7 mouse cellular contexts compared by ENCODE assay signal in the genomic region with DNA sequence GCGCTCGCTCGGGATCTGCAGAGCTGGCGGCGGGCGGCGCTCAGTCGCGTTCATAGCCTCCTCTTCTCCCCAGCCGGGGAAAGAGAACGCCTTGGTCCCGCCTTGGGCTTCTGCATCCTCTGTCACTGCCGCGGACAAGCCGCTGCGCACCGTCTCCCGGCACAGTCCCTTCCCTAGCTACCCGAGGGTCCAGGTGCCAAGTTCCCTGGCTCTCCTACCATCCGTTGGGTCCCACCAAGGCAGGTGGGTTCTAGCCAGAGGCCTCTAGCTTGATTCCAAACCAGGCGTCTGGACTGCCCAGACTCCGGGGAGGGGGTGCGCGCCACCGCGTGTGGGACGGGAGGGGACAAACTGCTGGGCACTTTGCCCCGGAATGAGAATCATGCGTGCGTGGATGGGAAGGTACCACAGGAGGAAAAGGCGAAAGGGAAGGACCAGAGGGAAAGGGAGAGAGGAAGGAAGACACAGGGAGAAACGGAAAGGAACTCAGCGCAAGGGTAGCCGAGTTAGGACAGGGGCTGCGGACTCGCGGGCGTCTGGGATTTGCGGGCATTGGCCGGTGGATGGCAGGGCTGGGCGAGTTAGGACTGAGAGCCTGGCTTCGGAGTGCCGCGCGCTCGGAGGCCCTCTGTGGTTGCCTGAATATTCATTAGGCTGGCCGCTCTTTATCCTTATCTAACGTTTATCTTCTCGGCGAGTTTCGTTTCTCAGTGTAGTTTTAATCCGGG. TPM values are rescaled to one million over a fixed set of nuclear protein-coding genes. Genes with fewer than 3 reads are reported as not detected.
DNase-seq lines count a peak whose midpoint lies in the region; ATAC-seq and TF ChIP-seq lines count a peak whose summit lies in the region.

Gene Pax2 (plus strand): TSS at position 353 of the 728 bp plus-strand sequence.

- peak within 1 kb of the TSS; percentile 77 for H3K4me2 ChIP-seq in heart, embryonic 14.5 days (ENCODE audit: low read length)
- H3K4me2 ChIP-seq in neural tube, embryonic 14.5 days (ENCODE audit: low read depth, low read length): peak within 1 kb of the TSS; percentile 60

- peaks cover 65% of the 10 kb centered on the region for H3K27me3 ChIP-seq in ES-Bruce4 (ENCODE audit: control insufficient read depth, insufficient read depth, low read length, poor library complexity, severe bottlenecking)
- H3K27me3 ChIP-seq in heart, embryonic 14.5 days (ENCODE audit: control insufficient read depth, insufficient read depth, low read length): peaks cover 94% of the 10 kb centered on the region
- peaks cover 25% of the 10 kb centered on the region for H3K27me3 ChIP-seq in neural tube, embryonic 14.5 days (ENCODE audit: control insufficient read depth, insufficient read depth, low read length)

- H3K9ac ChIP-seq in ES-Bruce4 (ENCODE audit: low read depth, poor library complexity, severe bottlenecking): peak within 1 kb of the TSS; percentile 35; the same call in 1 of the 2 replicates
- no peak within 1 kb of the TSS for H3K9ac ChIP-seq in heart, embryonic 14.5 days (ENCODE audit: low read length)
- peak within 1 kb of the TSS; percentile 75 for H3K9ac ChIP-seq in neural tube, embryonic 14.5 days (replicated peaks; ENCODE audit: low read depth, low read length)

- ATAC-seq in heart, embryonic 14.5 days (ENCODE audit: insufficient number of reproducible peaks, insufficient read depth, low FRiP score, low read depth): no peak
- no peak for ATAC-seq in neural tube, embryonic 14.5 days (ENCODE audit: low read depth)

- WGBS in heart, embryonic 14.5 days: under 1% methylated on average over 49 of the region's 52 CpGs
- under 1% methylated on average over 47 of the region's 52 CpGs for WGBS in neural tube, embryonic 14.5 days

- peak within 1 kb of the TSS; percentile 62 for H3K4me3 ChIP-seq in ES-Bruce4 (ENCODE audit: low read depth, low read length)
- H3K4me3 ChIP-seq in bone marrow macrophage, adult 2 months (ENCODE audit: insufficient read depth, low read length): peak within 1 kb of the TSS; percentile 40
- peak within 1 kb of the TSS; percentile 32 to 41 for H3K4me3 ChIP-seq in heart, embryonic 14.5 days (ENCODE audit: control insufficient read depth in 1 of 2, insufficient read depth in 1 of 2, low read depth in 1 of 2, low read length in 2 of 2)
- H3K4me3 ChIP-seq in neural tube, embryonic 14.5 days (ENCODE audit: low read depth, low read length): peak within 1 kb of the TSS; percentile 51

- H3K27ac ChIP-seq in ES-Bruce4 (ENCODE audit: insufficient read depth, low read length): no peak within 1 kb of the TSS
- H3K27ac ChIP-seq in bone marrow macrophage, adult 2 months (ENCODE audit: insufficient read depth, low read depth, low read length): no peak within 1 kb of the TSS
- no peak within 1 kb of the TSS for H3K27ac ChIP-seq in heart, embryonic 14.5 days (replicated peaks in 1 of 2; ENCODE audit: control insufficient read depth in 1 of 2, insufficient read depth in 1 of 2, low read depth in 2 of 2, low read length in 2 of 2)
- H3K27ac ChIP-seq in neural tube, embryonic 14.5 days (ENCODE audit: low read depth, low read length): peak within 1 kb of the TSS; percentile 87

- no peak for TF ChIP-seq POLR2A in ES-Bruce4 (IDR thresholded peaks at IDR 0.05; ENCODE audit: insufficient read depth, low read length)
- TF ChIP-seq POLR2A in bone marrow macrophage, adult 2 months (IDR thresholded peaks at IDR 0.05; ENCODE audit: borderline replicate concordance, low read depth, low read length): no peak

- no peaks in the 10 kb centered on the region for H3K4me1 ChIP-seq in ES-Bruce4 (ENCODE audit: control insufficient read depth, insufficient read depth, low read length)
- H3K4me1 ChIP-seq in bone marrow macrophage, adult 2 months (ENCODE audit: control insufficient read depth, insufficient read depth, low read length): no peaks in the 10 kb centered on the region
- peaks cover 5 to 24% of the 10 kb centered on the region in 2 experiments; a peak in 3 of 4 replicates for H3K4me1 ChIP-seq in heart, embryonic 14.5 days (ENCODE audit: control insufficient read depth in 2 of 2, insufficient read depth in 2 of 2, low read length in 2 of 2)
- peaks cover 15% of the 10 kb centered on the region for H3K4me1 ChIP-seq in neural tube, embryonic 14.5 days (ENCODE audit: control insufficient read depth, insufficient read depth, low read length)

- H3K9me3 ChIP-seq in ES-Bruce4 (replicated peaks; ENCODE audit: control insufficient read depth, insufficient read depth, low read length, poor library complexity, severe bottlenecking): no peaks in the 10 kb centered on the region
- H3K9me3 ChIP-seq in heart, embryonic 14.5 days (ENCODE audit: control insufficient read depth, low read length): no peaks in the 10 kb centered on the region
- no peaks in the 10 kb centered on the region for H3K9me3 ChIP-seq in neural tube, embryonic 14.5 days (ENCODE audit: control insufficient read depth, low read length)

- no peaks in the 10 kb centered on the region for H3K36me3 ChIP-seq in ES-Bruce4 (ENCODE audit: control insufficient read depth, insufficient read depth, low read length, poor library complexity, severe bottlenecking)
- H3K36me3 ChIP-seq in heart, embryonic 14.5 days (ENCODE audit: control insufficient read depth, insufficient read depth, low read length): no peaks in the 10 kb centered on the region
- no peaks in the 10 kb centered on the region for H3K36me3 ChIP-seq in neural tube, embryonic 14.5 days (ENCODE audit: control insufficient read depth, insufficient read depth, low read length)

- TF ChIP-seq EP300 in ES-Bruce4 (IDR thresholded peaks at IDR 0.05; ENCODE audit: insufficient read depth, low read depth, low read length): no peak

- peak; percentile 72 for DNase-seq in kidney, postnatal 14 days
- no peak for DNase-seq in c-Kit-positive CD71-positive TER-119-positive erythroid progenitor cells, embryonic 14.5 days (ENCODE audit: low spot score)
- DNase-seq in yolk sac, embryonic 10.5 days (ENCODE audit: low spot score): no peak

- no peak for TF ChIP-seq CTCF in ES-Bruce4 (IDR thresholded peaks at IDR 0.05; ENCODE audit: low read depth, low read length)
- TF ChIP-seq CTCF in bone marrow macrophage, adult 2 months (IDR thresholded peaks at IDR 0.05; ENCODE audit: low read depth, low read length): no peak

RNA-seq across cellular contexts. Expression of gene Pax2, which starts in this region (rescaled TPM):
- polyA plus RNA-seq in ES-Bruce4 (2011; ENCODE audit: insufficient read depth, insufficient read length, low read depth, missing spikeins): not detected in 2 replicates
- not detected in 2 replicates for polyA plus RNA-seq in bone marrow macrophage, adult 2 months (2012; ENCODE audit: insufficient read depth, insufficient read length, missing spikeins)
- polyA plus RNA-seq in heart, embryonic 14.5 days (2014; fragmentation: Nextera tagmentation; extraction: Ambion mirVana): not detected in 2 replicates
- polyA plus RNA-seq in neural tube, embryonic 14.5 days (2014; fragmentation: Nextera tagmentation; extraction: Ambion mirVana): 23.8 and 27.0 TPM in 2 replicates

Comparison
In these comparisons a context has a peak if more than half of its experiments do, and no peak if none do; other contexts are left out.
1. RNA of gene Pax2 (polyA plus RNA-seq): 23.8 to 27.0 TPM in neural tube, embryonic 14.5 days; not detected in ES-Bruce4, not detected in bone marrow macrophage, adult 2 months and not detected in heart, embryonic 14.5 days; every median in the first group is over 10 times any median in the second.
2. Peak in every context shown above with its lines, with median percentiles within 50 percentile points of each other: H3K4me3 ChIP-seq.